Mouse (Mus musculus): ENCODE results near the gene Rhcg.

GRCm38 (mm10) chr7:79649005-79649404 lies 31.5 kb upstream of the Rhcg start:
- TF ChIP-seq CTCF (IDR thresholded peaks at IDR 0.05; ENCODE audit: control insufficient read depth, insufficient read depth, insufficient replicate concordance, low read depth, low read length) (peak; percentile 57; the same call in 1 of the 2 replicates), POLR2A (IDR thresholded peaks at IDR 0.05; ENCODE audit: control insufficient read depth, low read depth, low read length) (no peak)

Data from testis, adult 2 months (tissue).